Mouse (Mus musculus): Measurements from ENCODE around the gene Mkln1. TPM values are rescaled to one million over a fixed set of nuclear protein-coding genes. Genes with fewer than 3 reads are reported as not detected.

Mkln1 gene
- polyA plus RNA-seq, 1 experiment from 2014 or later, result 254 TPM

GRCm38 (mm10) chr6:31525231-31525900 is 126.8 kb downstream of the Mkln1 start:
- H3K4me3 ChIP-seq (ENCODE audit: low read depth, low read length), result no peak overlapping the region
- H3K4me2 ChIP-seq (ENCODE audit: low read depth, low read length), result no peak overlapping the region
- WGBS, result 64% methylated on average over 6 of the region's 6 CpGs
- H3K9me3 ChIP-seq (replicated peaks; ENCODE audit: control insufficient read depth, low read length), result no peaks in the 10 kb centered on the region
- no peaks in the 10 kb centered on the region for H3K4me1 ChIP-seq (ENCODE audit: control insufficient read depth, insufficient read depth, low read length)
- peak; percentile 83 for DNase-seq (ENCODE audit: low spot score)
- H3K27me3 ChIP-seq (ENCODE audit: control insufficient read depth, insufficient read depth, low read length), result no peaks in the 10 kb centered on the region
- H3K36me3 ChIP-seq (replicated peaks; ENCODE audit: control insufficient read depth, insufficient read depth, low read depth, low read length), result no peaks in the 10 kb centered on the region
- H3K27ac ChIP-seq (replicated peaks; ENCODE audit: low read depth, low read length), result no peak overlapping the region
- H3K9ac ChIP-seq (replicated peaks; ENCODE audit: low read length), result no peak overlapping the region
- peak; percentile 58 for ATAC-seq (replicated peaks; ENCODE audit: insufficient number of reproducible peaks, low FRiP score, low TSS enrichment, low read depth)

GRCm38 (mm10) chr6:31526929-31527328 is 128.4 kb downstream of the Mkln1 start:
- H3K27me3 ChIP-seq (ENCODE audit: control insufficient read depth, insufficient read depth, low read length), result no peaks in the 10 kb centered on the region
- no peaks in the 10 kb centered on the region for H3K36me3 ChIP-seq (replicated peaks; ENCODE audit: control insufficient read depth, insufficient read depth, low read depth, low read length)
- H3K4me2 ChIP-seq (ENCODE audit: low read depth, low read length), result no peak overlapping the region
- no peak overlapping the region for H3K27ac ChIP-seq (replicated peaks; ENCODE audit: low read depth, low read length)
- no peak overlapping the region for H3K4me3 ChIP-seq (ENCODE audit: low read depth, low read length)
- 82% methylated on average over 5 of the region's 5 CpGs for WGBS
- no peak overlapping the region for H3K9ac ChIP-seq (replicated peaks; ENCODE audit: low read length)
- ATAC-seq (replicated peaks; ENCODE audit: insufficient number of reproducible peaks, low FRiP score, low TSS enrichment, low read depth) (no peak), DNase-seq (ENCODE audit: low spot score) (no peak)
- no peaks in the 10 kb centered on the region for H3K4me1 ChIP-seq (ENCODE audit: control insufficient read depth, insufficient read depth, low read length)
- no peaks in the 10 kb centered on the region for H3K9me3 ChIP-seq (replicated peaks; ENCODE audit: control insufficient read depth, low read length)

- no peak overlapping the region for H3K4me2 ChIP-seq (ENCODE audit: low read depth, low read length)
- peak; percentile 61 for DNase-seq (ENCODE audit: low spot score)
- H3K27me3 ChIP-seq (ENCODE audit: control insufficient read depth, insufficient read depth, low read length), result no peaks in the 10 kb centered on the region
- H3K9me3 ChIP-seq (replicated peaks; ENCODE audit: control insufficient read depth, low read length), result no peaks in the 10 kb centered on the region
- no peak for ATAC-seq (replicated peaks; ENCODE audit: insufficient number of reproducible peaks, low FRiP score, low TSS enrichment, low read depth)
- H3K9ac ChIP-seq (replicated peaks; ENCODE audit: low read length), result no peak overlapping the region
- no peak overlapping the region for H3K27ac ChIP-seq (replicated peaks; ENCODE audit: low read depth, low read length)
- no peaks in the 10 kb centered on the region for H3K4me1 ChIP-seq (ENCODE audit: control insufficient read depth, insufficient read depth, low read length)
- no peaks in the 10 kb centered on the region for H3K36me3 ChIP-seq (replicated peaks; ENCODE audit: control insufficient read depth, insufficient read depth, low read depth, low read length)
- H3K4me3 ChIP-seq (ENCODE audit: low read depth, low read length), result no peak overlapping the region
- WGBS, result 69% methylated on average over 7 of the region's 7 CpGs
These were observed 129.4 kb downstream of the Mkln1 start for GRCm38 (mm10) chr6:31527897-31528296.

GRCm38 (mm10) chr6:31528339-31528738 is 129.8 kb downstream of the Mkln1 start:
- Histone ChIP-seq H3K36me3 (replicated peaks; ENCODE audit: control insufficient read depth, insufficient read depth, low read depth, low read length) (no peaks in the 10 kb centered on the region), H3K4me1 (ENCODE audit: control insufficient read depth, insufficient read depth, low read length) (no peaks in the 10 kb centered on the region), H3K4me3 (ENCODE audit: low read depth, low read length) (no peak overlapping the region), H3K27ac (replicated peaks; ENCODE audit: low read depth, low read length) (no peak overlapping the region), H3K27me3 (ENCODE audit: control insufficient read depth, insufficient read depth, low read length) (no peaks in the 10 kb centered on the region), H3K9me3 (replicated peaks; ENCODE audit: control insufficient read depth, low read length) (no peaks in the 10 kb centered on the region), H3K4me2 (ENCODE audit: low read depth, low read length) (no peak overlapping the region), H3K9ac (replicated peaks; ENCODE audit: low read length) (no peak overlapping the region)
- DNase-seq (ENCODE audit: low spot score), result no peak
- no peak for ATAC-seq (replicated peaks; ENCODE audit: insufficient number of reproducible peaks, low FRiP score, low TSS enrichment, low read depth)
- 88% methylated on average over 5 of the region's 5 CpGs for WGBS

GRCm38 (mm10) chr6:31531880-31532279 is 133.3 kb downstream of the Mkln1 start:
- H3K27me3 ChIP-seq (ENCODE audit: control insufficient read depth, insufficient read depth, low read length), result no peaks in the 10 kb centered on the region
- H3K4me2 ChIP-seq (ENCODE audit: low read depth, low read length), result no peak overlapping the region
- DNase-seq (ENCODE audit: low spot score) (no peak), ATAC-seq (replicated peaks; ENCODE audit: insufficient number of reproducible peaks, low FRiP score, low TSS enrichment, low read depth) (no peak)
- no peaks in the 10 kb centered on the region for H3K36me3 ChIP-seq (replicated peaks; ENCODE audit: control insufficient read depth, insufficient read depth, low read depth, low read length)
- WGBS, result 93% methylated on average over 3 of the region's 3 CpGs
- no peak overlapping the region for H3K9ac ChIP-seq (replicated peaks; ENCODE audit: low read length)
- no peak overlapping the region for H3K4me3 ChIP-seq (ENCODE audit: low read depth, low read length)
- no peaks in the 10 kb centered on the region for H3K4me1 ChIP-seq (ENCODE audit: control insufficient read depth, insufficient read depth, low read length)
- no peak overlapping the region for H3K27ac ChIP-seq (replicated peaks; ENCODE audit: low read depth, low read length)
- H3K9me3 ChIP-seq (replicated peaks; ENCODE audit: control insufficient read depth, low read length), result no peaks in the 10 kb centered on the region

- Histone ChIP-seq H3K27ac (replicated peaks; ENCODE audit: low read depth, low read length) (no peak overlapping the region), H3K4me2 (ENCODE audit: low read depth, low read length) (no peak overlapping the region)
These were observed 136.2 kb downstream of the Mkln1 start for GRCm38 (mm10) chr6:31534705-31535104.

GRCm38 (mm10) chr6:31537193-31537592 is 138.7 kb downstream of the Mkln1 start:
- Histone ChIP-seq H3K4me1 (ENCODE audit: control insufficient read depth, insufficient read depth, low read length) (no peaks in the 10 kb centered on the region), H3K27ac (replicated peaks; ENCODE audit: low read depth, low read length) (no peak overlapping the region), H3K9ac (replicated peaks; ENCODE audit: low read length) (no peak overlapping the region), H3K4me3 (ENCODE audit: low read depth, low read length) (no peak overlapping the region), H3K36me3 (replicated peaks; ENCODE audit: control insufficient read depth, insufficient read depth, low read depth, low read length) (no peaks in the 10 kb centered on the region), H3K9me3 (replicated peaks; ENCODE audit: control insufficient read depth, low read length) (no peaks in the 10 kb centered on the region), H3K27me3 (ENCODE audit: control insufficient read depth, insufficient read depth, low read length) (no peaks in the 10 kb centered on the region), H3K4me2 (ENCODE audit: low read depth, low read length) (no peak overlapping the region)
- ATAC-seq (replicated peaks; ENCODE audit: insufficient number of reproducible peaks, low FRiP score, low TSS enrichment, low read depth), result no peak
- WGBS, result 81% methylated on average over 4 of the region's 4 CpGs
- DNase-seq (ENCODE audit: low spot score), result no peak

More at GRCm38 (mm10) chr6:31534705-31535104, 136.2 kb downstream of the Mkln1 start:
- Histone ChIP-seq H3K9me3 (replicated peaks; ENCODE audit: control insufficient read depth, low read length) (no peaks in the 10 kb centered on the region), H3K36me3 (replicated peaks; ENCODE audit: control insufficient read depth, insufficient read depth, low read depth, low read length) (no peaks in the 10 kb centered on the region), H3K9ac (replicated peaks; ENCODE audit: low read length) (no peak overlapping the region), H3K27me3 (ENCODE audit: control insufficient read depth, insufficient read depth, low read length) (no peaks in the 10 kb centered on the region), H3K4me3 (ENCODE audit: low read depth, low read length) (no peak overlapping the region), H3K4me1 (ENCODE audit: control insufficient read depth, insufficient read depth, low read length) (no peaks in the 10 kb centered on the region)
- no peak for DNase-seq (ENCODE audit: low spot score)
- ATAC-seq (replicated peaks; ENCODE audit: insufficient number of reproducible peaks, low FRiP score, low TSS enrichment, low read depth), result no peak
- 96% methylated on average over 5 of the region's 5 CpGs for WGBS

GRCm38 (mm10) chr6:31538112-31538511 is 139.6 kb downstream of the Mkln1 start:
- no peak for ATAC-seq (replicated peaks; ENCODE audit: insufficient number of reproducible peaks, low FRiP score, low TSS enrichment, low read depth)
- DNase-seq (ENCODE audit: low spot score), result no peak
- Histone ChIP-seq H3K9ac (replicated peaks; ENCODE audit: low read length) (no peak overlapping the region), H3K9me3 (replicated peaks; ENCODE audit: control insufficient read depth, low read length) (no peaks in the 10 kb centered on the region), H3K27ac (replicated peaks; ENCODE audit: low read depth, low read length) (no peak overlapping the region), H3K36me3 (replicated peaks; ENCODE audit: control insufficient read depth, insufficient read depth, low read depth, low read length) (no peaks in the 10 kb centered on the region), H3K4me2 (ENCODE audit: low read depth, low read length) (no peak overlapping the region), H3K4me3 (ENCODE audit: low read depth, low read length) (no peak overlapping the region), H3K4me1 (ENCODE audit: control insufficient read depth, insufficient read depth, low read length) (no peaks in the 10 kb centered on the region), H3K27me3 (ENCODE audit: control insufficient read depth, insufficient read depth, low read length) (no peaks in the 10 kb centered on the region)
- WGBS, result 92% methylated on average over 1 of the region's 1 CpGs

All from embryonic facial prominence, embryonic 11.5 days (tissue).